11 mouse cellular contexts compared by ENCODE assay signal in the genomic region with DNA sequence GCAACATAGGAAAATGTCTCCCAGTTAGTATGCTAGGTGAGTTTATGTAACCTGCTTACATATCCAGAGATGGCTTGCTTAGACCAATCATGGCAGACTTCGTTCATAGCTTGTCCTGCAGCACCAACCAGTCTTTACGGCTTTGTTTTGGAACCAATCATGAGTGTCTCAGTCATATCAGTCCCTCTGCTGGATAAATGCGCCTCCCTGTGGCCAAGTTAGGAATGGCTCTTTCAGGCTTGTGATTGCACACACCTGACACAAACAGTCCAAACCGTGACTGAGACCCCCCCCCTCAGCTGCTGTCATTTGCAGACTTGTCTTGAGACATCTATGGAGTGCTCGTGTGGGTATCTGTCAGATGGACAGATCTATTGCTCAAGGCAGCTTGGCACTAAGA. TPM values are rescaled to one million over a fixed set of nuclear protein-coding genes. Genes with fewer than 3 reads are reported as not detected.
DNase-seq lines count a peak whose midpoint lies in the region; ATAC-seq and TF ChIP-seq lines count a peak whose summit lies in the region.
"Had no signal": no experiment of that assay in that cellular context is flagged by ENCODE, and none has a peak within 500 bp of the region (broad histone marks: within the 10 kb centered on the region; RNA-seq: fewer than 3 reads in every experiment).

No protein-coding gene starts in this region.

- 65% methylated on average over 5 of the region's 5 CpGs for WGBS in heart, postnatal 0 days
- 69% methylated on average over 5 of the region's 5 CpGs for WGBS in heart, embryonic 12.5 days
- WGBS in forebrain, embryonic 11.5 days = 73% methylated on average over 5 of the region's 5 CpGs

- no peak for ATAC-seq in heart, postnatal 0 days (ENCODE audit: insufficient read depth, low read depth)
- ATAC-seq in heart, embryonic 12.5 days (ENCODE audit: insufficient number of reproducible peaks, low FRiP score) = no peak
- no peak for ATAC-seq in forebrain, embryonic 11.5 days (replicated peaks; ENCODE audit: low FRiP score)
- ATAC-seq: forebrain, embryonic 15.5 days had no signal

- no peak overlapping the region for H3K4me3 ChIP-seq in heart, postnatal 0 days (ENCODE audit: low read depth, low read length)
- H3K4me3 ChIP-seq in heart, embryonic 12.5 days = no peak overlapping the region
- no peak overlapping the region for H3K4me3 ChIP-seq in forebrain, embryonic 11.5 days (ENCODE audit: low read depth, low read length)
- H3K4me3 ChIP-seq: forebrain, embryonic 15.5 days had no signal

- H3K27me3 ChIP-seq in heart, postnatal 0 days (ENCODE audit: control insufficient read depth, insufficient read depth, low read length) = no peaks in the 10 kb centered on the region
- H3K27me3 ChIP-seq in heart, embryonic 12.5 days (replicated peaks) = no peaks in the 10 kb centered on the region
- no peaks in the 10 kb centered on the region for H3K27me3 ChIP-seq in forebrain, embryonic 11.5 days (ENCODE audit: control insufficient read depth, insufficient read depth, low read length)
- H3K27me3 ChIP-seq: forebrain, embryonic 15.5 days had no signal

- peak; percentile 28 for TF ChIP-seq CTCF in heart, postnatal 0 days (IDR thresholded peaks at IDR 0.05; ENCODE audit: low read depth)

- H3K9ac ChIP-seq in heart, postnatal 0 days (replicated peaks; ENCODE audit: low read depth, low read length) = no peak overlapping the region
- no peak overlapping the region for H3K9ac ChIP-seq in heart, embryonic 12.5 days
- H3K9ac ChIP-seq in forebrain, embryonic 11.5 days (ENCODE audit: low read length) = no peak overlapping the region
- H3K9ac ChIP-seq: forebrain, embryonic 15.5 days had no signal

- TF ChIP-seq EP300 in heart, postnatal 0 days (IDR thresholded peaks at IDR 0.05; ENCODE audit: low read depth) = no peak

- no peak for DNase-seq in heart, postnatal 0 days (ENCODE audit: low spot score)
- peak; percentile 60 for DNase-seq in thymus, postnatal 4 days
- DNase-seq in thymus, postnatal 36 days = no peak
- DNase-seq in induced T-regulatory cell, adult 2 months (ENCODE audit: low read depth) = peak; percentile 31
- no peak for DNase-seq in adrenal gland, adult 8-10 months
- DNase-seq in urinary bladder, postnatal 14 days (ENCODE audit: low spot score) = no peak
- DNase-seq in forebrain, embryonic 11.5 days (ENCODE audit: low spot score) = no peak

- H3K4me1 ChIP-seq in heart, postnatal 0 days (ENCODE audit: control insufficient read depth, insufficient read depth) = no peaks in the 10 kb centered on the region
- no peaks in the 10 kb centered on the region for H3K4me1 ChIP-seq in heart, embryonic 12.5 days (replicated peaks)
- no peaks in the 10 kb centered on the region for H3K4me1 ChIP-seq in forebrain, embryonic 11.5 days (replicated peaks; ENCODE audit: control insufficient read depth, insufficient read depth, low read length)
- H3K4me1 ChIP-seq: forebrain, embryonic 15.5 days had no signal

- H3K4me2 ChIP-seq in heart, postnatal 0 days (ENCODE audit: low read depth, low read length) = no peak overlapping the region
- H3K4me2 ChIP-seq in heart, embryonic 12.5 days = no peak overlapping the region
- no peak overlapping the region for H3K4me2 ChIP-seq in forebrain, embryonic 11.5 days (ENCODE audit: low read depth, low read length, severe bottlenecking)
- H3K4me2 ChIP-seq: forebrain, embryonic 15.5 days had no signal

- H3K36me3 ChIP-seq in heart, postnatal 0 days (replicated peaks; ENCODE audit: control insufficient read depth, insufficient read depth, low read length) = no peaks in the 10 kb centered on the region
- no peaks in the 10 kb centered on the region for H3K36me3 ChIP-seq in heart, embryonic 12.5 days
- no peaks in the 10 kb centered on the region for H3K36me3 ChIP-seq in forebrain, embryonic 11.5 days (ENCODE audit: control insufficient read depth, insufficient read depth, low read length)
- H3K36me3 ChIP-seq: forebrain, embryonic 15.5 days had no signal

- no peak overlapping the region for H3K27ac ChIP-seq in heart, postnatal 0 days (ENCODE audit: low read depth)
- no peak overlapping the region for H3K27ac ChIP-seq in heart, embryonic 12.5 days (ENCODE audit: poor library complexity, severe bottlenecking)
- no peak overlapping the region for H3K27ac ChIP-seq in forebrain, embryonic 11.5 days (ENCODE audit: low read depth, low read length)
- H3K27ac ChIP-seq: forebrain, embryonic 15.5 days had no signal

- no peaks in the 10 kb centered on the region for H3K9me3 ChIP-seq in heart, postnatal 0 days (replicated peaks; ENCODE audit: control insufficient read depth, low read length)
- H3K9me3 ChIP-seq in heart, embryonic 12.5 days (replicated peaks) = no peaks in the 10 kb centered on the region; the same call in 1 of the 2 replicates
- H3K9me3 ChIP-seq in forebrain, embryonic 11.5 days (ENCODE audit: control insufficient read depth, low read length) = no peaks in the 10 kb centered on the region
- H3K9me3 ChIP-seq: forebrain, embryonic 15.5 days had no signal

RNA-seq across cellular contexts. Expression of a gene that starts 31.5 kb away (rescaled TPM):
- not detected in 2 replicates for total RNA-seq in heart, postnatal 0 days (2014; rRNA removed; ENCODE audit: low replicate concordance)
- not detected in 2 replicates for polyA plus RNA-seq in heart, postnatal 0 days (2015; fragmentation: Nextera tagmentation; extraction: Ambion mirVana)
- polyA plus RNA-seq in heart, embryonic 12.5 days (2016; fragmentation: Nextera tagmentation; extraction: Ambion mirVana) = not detected in 2 replicates
- total RNA-seq in adrenal gland, adult 8-10 months (2022) = not detected
- not detected in 2 replicates for polyA plus RNA-seq in forebrain, embryonic 11.5 days (2014; fragmentation: Nextera tagmentation; extraction: Ambion mirVana)
- total RNA-seq: heart, postnatal 10 days had no signal
- polyA plus RNA-seq: neural tube, embryonic 11.5 days had no signal

RNA-seq across cellular contexts. Expression of a gene that starts 37.4 kb away (rescaled TPM):
- total RNA-seq in heart, postnatal 0 days (2014; rRNA removed; ENCODE audit: low replicate concordance) = 0.12 and 2.3 TPM in 2 replicates
- polyA plus RNA-seq in heart, postnatal 0 days (2015; fragmentation: Nextera tagmentation; extraction: Ambion mirVana) = 0.68 and 0.95 TPM in 2 replicates
- polyA plus RNA-seq in heart, embryonic 12.5 days (2016; fragmentation: Nextera tagmentation; extraction: Ambion mirVana) = 0.55 and 0.81 TPM in 2 replicates
- total RNA-seq in adrenal gland, adult 8-10 months (2022) = 100 to 1,000 TPM; 161 to 353 (median 258) TPM
- 0.99 and 1.1 TPM in 2 replicates for polyA plus RNA-seq in forebrain, embryonic 11.5 days (2014; fragmentation: Nextera tagmentation; extraction: Ambion mirVana)

RNA-seq across cellular contexts. Expression of a gene that starts 54.9 kb away (rescaled TPM):
- 0.76 and 2.6 TPM in 2 replicates for total RNA-seq in heart, postnatal 0 days (2014; rRNA removed; ENCODE audit: low replicate concordance)
- 2.0 and 2.2 TPM in 2 replicates for polyA plus RNA-seq in heart, postnatal 0 days (2015; fragmentation: Nextera tagmentation; extraction: Ambion mirVana)
- 2.6 and 3.1 TPM in 2 replicates for polyA plus RNA-seq in heart, embryonic 12.5 days (2016; fragmentation: Nextera tagmentation; extraction: Ambion mirVana)
- 10 to 100 TPM in 1 of 4 experiments, 1 to 10 TPM in 3; 3.8 to 11.9 (median 5.2) TPM for total RNA-seq in adrenal gland, adult 8-10 months (2022)
- 57.7 and 63.4 TPM in 2 replicates for polyA plus RNA-seq in forebrain, embryonic 11.5 days (2014; fragmentation: Nextera tagmentation; extraction: Ambion mirVana)

Comparison
In these comparisons a context has a peak if more than half of its experiments do, and no peak if none do; other contexts are left out.
1. DNase-seq: peak in thymus, postnatal 4 days (single experiment) and induced T-regulatory cell, adult 2 months (single experiment); none in heart, postnatal 0 days (single experiment), thymus, postnatal 36 days (0 of 2), adrenal gland, adult 8-10 months (single experiment), urinary bladder, postnatal 14 days (single experiment) and forebrain, embryonic 11.5 days (single experiment).
2. RNA of a gene that starts 54.9 kb away (polyA plus RNA-seq): 57.7 to 63.4 TPM in forebrain, embryonic 11.5 days; 2.6 to 3.1 TPM in heart, embryonic 12.5 days and 2.0 to 2.2 TPM in heart, postnatal 0 days; every median in the first group is over 10 times any median in the second.